Mouse (Mus musculus): Measurements from ENCODE around the gene Acap2. TPM values are rescaled to one million over a fixed set of nuclear protein-coding genes. Genes with fewer than 3 reads are reported as not detected.

Acap2 gene
- polyA plus RNA-seq, 1 experiment: 6.7 TPM

GRCm38 (mm10) chr16:31121612-31122011, 79.4 kb downstream of the Acap2 start:
- DNase-seq (ENCODE audit: low read depth, low spot score): no peak
- WGBS: 97% methylated on average over 6 of the region's 6 CpGs

GRCm38 (mm10) chr16:31113596-31113995, 87.4 kb downstream of the Acap2 start:
- no peak for DNase-seq (ENCODE audit: low read depth, low spot score)

- WGBS: 89% methylated on average over 2 of the region's 2 CpGs
- DNase-seq (ENCODE audit: low read depth, low spot score): no peak
Measured at GRCm38 (mm10) chr16:31101352-31101751, 99.7 kb downstream of the Acap2 start.

- DNase-seq (ENCODE audit: low read depth, low spot score): no peak
- WGBS: 89% methylated on average over 1 of the region's 1 CpGs
Measured at GRCm38 (mm10) chr16:31099906-31100305, 101.1 kb downstream of the Acap2 start.

GRCm38 (mm10) chr16:31094036-31094435, 107.0 kb downstream of the Acap2 start:
- 90% methylated on average over 6 of the region's 6 CpGs for WGBS
- DNase-seq (ENCODE audit: low read depth, low spot score): no peak

- 83% methylated on average over 9 of the region's 9 CpGs for WGBS
- DNase-seq (ENCODE audit: low read depth, low spot score): no peak
Measured at GRCm38 (mm10) chr16:31093186-31093585, 107.9 kb downstream of the Acap2 start.

- WGBS: 77% methylated on average over 6 of the region's 6 CpGs
- DNase-seq (ENCODE audit: low read depth, low spot score): no peak
Measured at GRCm38 (mm10) chr16:31081891-31082290, 119.2 kb downstream of the Acap2 start.

- WGBS: under 1% methylated on average over 54 of the region's 54 CpGs
- DNase-seq (ENCODE audit: low read depth, low spot score): peak; percentile 65
Measured at GRCm38 (mm10) chr16:31081125-31081664, 119.8 kb downstream of the Acap2 start, which contains the start of gene Xxylt1. Gene Xxylt1 (minus strand): TSS chr16:31081432.

GRCm38 (mm10) chr16:31080573-31081051, 120.4 kb downstream of the Acap2 start:
- WGBS: under 1% methylated on average over 36 of the region's 36 CpGs

GRCm38 (mm10) chr16:31077396-31077795, 123.6 kb downstream of the Acap2 start:
- WGBS: 96% methylated on average over 5 of the region's 5 CpGs
- no peak for DNase-seq (ENCODE audit: low read depth, low spot score)

More at GRCm38 (mm10) chr16:31080573-31081051, 120.4 kb downstream of the Acap2 start:
- DNase-seq (ENCODE audit: low read depth, low spot score): peak; percentile 59

- WGBS: 80% methylated on average over 8 of the region's 8 CpGs
- DNase-seq (ENCODE audit: low read depth, low spot score): no peak
Measured at GRCm38 (mm10) chr16:31076436-31076835, 124.6 kb downstream of the Acap2 start.

- no peak for DNase-seq (ENCODE audit: low read depth, low spot score)
- WGBS: 78% methylated on average over 3 of the region's 3 CpGs
Measured at GRCm38 (mm10) chr16:31074324-31074908, 126.6 kb downstream of the Acap2 start.

GRCm38 (mm10) chr16:31071731-31072130, 129.3 kb downstream of the Acap2 start:
- 92% methylated on average over 6 of the region's 6 CpGs for WGBS
- DNase-seq (ENCODE audit: low read depth, low spot score): no peak

GRCm38 (mm10) chr16:31070358-31071133, 130.5 kb downstream of the Acap2 start:
- DNase-seq (ENCODE audit: low read depth, low spot score): peak; percentile 44
- 27% methylated on average over 21 of the region's 21 CpGs for WGBS

GRCm38 (mm10) chr16:31069211-31070166, 131.6 kb downstream of the Acap2 start:
- no peak for DNase-seq (ENCODE audit: low read depth, low spot score)
- WGBS: 81% methylated on average over 14 of the region's 14 CpGs

- DNase-seq (ENCODE audit: low read depth, low spot score): no peak
- WGBS: 74% methylated on average over 7 of the region's 7 CpGs
Measured at GRCm38 (mm10) chr16:31068280-31068679, 132.8 kb downstream of the Acap2 start.

- 45% methylated on average over 15 of the region's 15 CpGs for WGBS
- DNase-seq (ENCODE audit: low read depth, low spot score): peak; percentile 18
Measured at GRCm38 (mm10) chr16:31066344-31067098, 134.5 kb downstream of the Acap2 start.

GRCm38 (mm10) chr16:31064782-31065181, 136.3 kb downstream of the Acap2 start:
- no peak for DNase-seq (ENCODE audit: low read depth, low spot score)
- WGBS: 86% methylated on average over 6 of the region's 6 CpGs

GRCm38 (mm10) chr16:31062918-31063317, 138.1 kb downstream of the Acap2 start:
- WGBS: 50% methylated on average over 3 of the region's 3 CpGs
- DNase-seq (ENCODE audit: low read depth, low spot score): no peak
